Mouse (Mus musculus): Measurements from ENCODE around the gene Medag.

Medag gene

DNA sequence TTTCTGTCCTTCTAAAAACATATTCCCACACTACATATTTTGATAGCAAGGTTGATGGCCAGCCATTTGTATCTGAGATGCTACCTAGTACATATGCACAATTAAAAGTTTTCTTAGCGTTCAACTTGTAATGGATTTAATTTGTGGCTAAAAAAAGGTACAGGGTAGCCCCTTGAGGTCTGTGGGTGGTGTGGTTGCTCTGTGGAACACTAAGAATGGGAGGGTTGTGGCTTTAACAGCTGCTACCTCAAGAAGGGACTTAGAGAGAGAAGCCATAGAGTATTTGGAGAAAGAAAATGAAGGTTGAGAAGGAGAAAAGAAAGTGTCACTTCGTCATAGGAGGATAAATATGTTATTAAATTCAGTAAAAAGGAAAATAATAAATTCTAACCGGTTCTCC, 19.4 kb downstream of the Medag start:
- DNase-seq, result no peak

DNA sequence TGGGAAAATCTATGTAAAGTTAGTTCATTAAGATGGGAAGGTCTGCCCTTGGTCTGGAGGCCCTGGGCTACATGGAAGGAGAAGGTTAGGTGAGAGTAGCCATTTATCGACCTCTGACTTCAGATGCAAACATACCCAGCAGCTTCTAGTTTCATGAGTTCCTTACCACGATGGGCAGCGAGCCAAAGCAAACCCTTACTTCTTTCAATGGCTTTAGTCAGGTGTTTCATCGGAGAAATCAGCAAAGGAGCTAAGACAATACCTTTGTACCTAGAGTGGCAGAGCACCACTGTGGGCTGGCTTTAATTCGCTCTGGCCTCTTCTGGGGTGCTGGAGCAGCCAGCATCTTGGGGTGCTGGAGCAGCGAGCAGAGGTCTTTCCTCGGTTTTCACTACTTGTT, 22.1 kb downstream of the Medag start:
- DNase-seq, result no peak

DNA sequence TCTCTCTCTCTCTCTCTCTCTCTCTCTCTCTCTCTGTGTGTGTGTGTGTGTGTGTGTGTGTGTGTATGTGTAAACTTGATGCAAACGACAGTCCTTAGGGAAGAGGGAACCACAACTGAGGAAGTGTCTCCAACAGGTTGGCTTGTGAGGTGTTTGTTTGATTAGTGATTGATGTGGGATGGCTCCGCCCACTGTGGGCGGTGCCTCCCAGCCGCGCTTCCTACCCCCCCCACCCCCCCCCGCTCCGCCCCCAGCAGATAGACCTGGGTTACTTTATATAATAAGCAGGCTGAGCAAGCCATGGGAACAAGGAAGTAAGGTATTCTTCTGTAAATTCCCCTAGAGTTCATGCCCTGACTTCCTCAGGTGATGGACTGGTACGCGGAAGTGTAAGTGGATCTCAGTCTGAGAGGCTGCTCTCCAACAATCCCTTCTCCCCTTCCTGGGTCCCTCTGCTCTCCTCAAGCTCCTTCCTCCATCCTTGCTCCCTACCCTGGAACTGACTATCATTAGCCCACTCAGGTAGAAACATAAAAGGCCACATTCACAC, 22.7 kb downstream of the Medag start:
- no peak for DNase-seq

DNA sequence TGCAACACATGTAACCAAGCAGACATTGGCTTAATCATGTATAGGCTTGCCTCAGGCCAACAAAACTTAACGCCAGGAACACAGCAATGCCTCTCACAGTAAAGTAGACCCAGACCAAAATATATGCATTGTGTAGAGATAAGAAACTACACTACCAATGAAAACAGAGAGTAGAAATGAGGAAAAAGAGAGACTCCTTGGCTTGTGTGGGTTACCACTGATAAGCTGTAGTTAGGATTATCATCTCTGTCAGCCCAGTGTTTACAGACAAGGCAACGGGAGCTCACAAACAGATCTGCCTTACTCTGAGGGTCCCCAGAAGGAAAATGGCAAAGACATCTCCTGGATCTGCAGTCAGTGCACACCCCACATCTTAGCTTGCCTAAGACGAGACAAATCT, 25.0 kb downstream of the Medag start:
- DNase-seq, result no peak

DNA sequence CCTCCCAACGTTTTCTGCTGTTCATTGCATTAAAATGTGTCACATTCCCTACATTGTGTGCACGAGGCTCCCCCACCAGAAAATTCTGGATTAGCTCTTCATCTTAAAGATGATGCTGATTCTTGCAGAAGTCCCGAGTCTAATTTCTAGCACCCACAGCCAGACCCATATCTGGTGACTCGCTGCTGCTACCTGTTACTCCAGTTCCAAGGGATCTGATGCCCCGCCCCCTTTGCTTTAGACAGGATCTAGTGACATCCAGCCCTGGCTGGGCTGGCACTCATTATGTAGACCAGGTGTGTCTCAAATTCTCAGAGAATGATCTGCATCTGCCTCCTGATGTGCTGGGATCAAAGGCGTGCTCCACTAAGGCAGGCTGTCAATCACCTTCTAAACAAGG, 25.6 kb downstream of the Medag start:
- no peak for DNase-seq

DNA sequence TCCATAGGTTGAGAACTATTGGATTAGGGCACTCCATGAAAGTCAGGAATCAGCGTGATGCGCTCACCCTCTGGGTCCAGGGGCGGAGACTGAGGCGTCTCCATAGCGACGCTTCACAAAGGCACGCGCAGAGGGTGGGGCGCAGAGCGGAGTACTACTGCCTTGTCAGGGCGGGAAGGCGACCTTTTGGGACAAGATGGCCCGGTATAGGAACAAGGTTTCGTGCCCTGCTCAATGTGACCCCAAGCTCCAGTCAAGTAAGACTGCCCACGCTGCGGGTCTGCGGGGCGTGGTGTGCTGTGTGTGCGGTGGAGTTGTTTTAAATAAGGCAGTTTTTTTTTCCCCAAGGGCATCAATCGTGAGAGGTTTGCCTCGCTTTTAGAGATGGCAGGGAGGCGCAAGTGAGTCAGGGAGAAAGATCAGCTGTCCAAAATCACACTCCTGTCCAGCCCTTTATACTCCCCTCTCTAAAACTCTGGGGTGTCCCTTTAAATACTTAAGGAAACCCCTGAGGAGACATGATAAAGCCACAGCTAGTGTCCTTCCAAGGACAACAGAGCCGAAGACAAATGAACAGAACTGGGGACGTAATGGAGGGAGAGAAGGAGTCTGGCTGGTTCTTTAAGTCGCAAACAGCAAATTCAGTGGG, 28.1 kb downstream of the Medag start, which contains the start of gene Tex26:
Gene Tex26, plus strand, starts transcription at position 130 of the 649 bp plus-strand sequence.
- peak; percentile 25 for DNase-seq

DNA sequence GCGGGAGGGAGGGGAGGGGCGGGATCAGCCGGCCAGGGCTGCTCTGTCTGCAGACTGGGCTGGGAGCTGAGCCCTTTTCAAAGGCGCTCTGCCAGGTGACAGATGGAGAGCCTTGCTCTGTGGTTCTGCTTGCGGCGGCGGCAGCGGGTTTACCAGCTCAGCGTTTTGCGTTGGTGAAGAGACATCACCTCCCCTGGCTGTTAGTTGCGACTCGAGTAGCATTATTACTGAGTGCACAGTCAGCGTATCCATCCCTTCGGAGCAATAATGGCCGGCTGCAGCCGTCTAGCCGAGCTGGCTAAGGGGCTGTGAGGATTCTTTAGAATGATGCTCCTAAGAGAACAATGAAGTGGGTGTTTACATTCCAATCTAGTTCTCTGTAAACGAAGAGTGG, 28.6 kb downstream of the Medag start:
- peak in 1 of 2 experiments; percentile 13 for DNase-seq

DNA sequence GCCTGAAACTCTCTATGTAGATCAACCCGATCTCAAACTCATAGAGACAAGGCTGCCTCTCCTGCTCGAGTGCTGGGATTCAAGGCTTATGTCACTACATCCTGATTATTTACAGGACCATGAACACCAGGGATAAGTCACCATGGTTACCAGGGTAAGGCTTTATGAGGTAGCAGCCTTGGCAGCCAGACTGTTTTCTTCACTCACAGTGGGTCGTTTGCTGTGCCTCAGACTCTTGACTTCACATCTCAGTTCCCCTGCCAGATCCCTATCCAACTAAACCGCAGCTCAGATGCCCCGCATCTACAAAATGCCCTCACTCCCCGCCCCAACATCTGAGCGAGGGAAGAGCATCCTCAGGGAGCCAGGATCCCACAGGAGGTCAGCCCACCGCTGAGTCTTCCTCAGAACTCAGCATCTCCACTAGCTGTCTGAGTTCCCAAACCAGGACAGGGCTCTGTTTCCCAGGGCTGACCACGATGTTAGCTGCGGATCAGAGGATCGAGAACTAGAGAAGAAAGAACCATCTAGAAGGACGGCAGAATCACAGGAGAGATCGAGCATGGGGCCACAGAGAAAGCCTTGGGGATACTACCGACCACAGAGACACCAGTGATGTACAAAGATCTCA, 30.2 kb downstream of the Medag start:
- DNase-seq, result no peak

DNA sequence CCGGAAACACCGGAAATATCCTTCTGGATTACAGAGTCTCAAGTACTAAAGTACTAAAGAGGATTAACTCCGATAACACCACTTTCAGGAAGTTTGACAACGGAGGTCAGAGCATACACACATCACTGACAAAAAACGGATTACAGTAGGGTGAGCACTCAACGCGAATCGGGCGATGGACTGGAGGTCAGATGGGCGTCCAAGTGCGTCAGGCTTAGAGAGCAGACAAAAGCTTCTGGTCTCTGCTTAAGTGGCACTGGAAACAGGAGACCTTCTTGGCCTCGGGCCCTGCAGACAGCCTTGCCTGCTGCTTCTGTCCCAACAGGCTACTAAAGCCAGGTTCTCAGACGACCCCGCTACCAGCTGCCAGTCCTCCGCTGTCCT, 30.7 kb downstream of the Medag start:
- DNase-seq, result no peak

DNA sequence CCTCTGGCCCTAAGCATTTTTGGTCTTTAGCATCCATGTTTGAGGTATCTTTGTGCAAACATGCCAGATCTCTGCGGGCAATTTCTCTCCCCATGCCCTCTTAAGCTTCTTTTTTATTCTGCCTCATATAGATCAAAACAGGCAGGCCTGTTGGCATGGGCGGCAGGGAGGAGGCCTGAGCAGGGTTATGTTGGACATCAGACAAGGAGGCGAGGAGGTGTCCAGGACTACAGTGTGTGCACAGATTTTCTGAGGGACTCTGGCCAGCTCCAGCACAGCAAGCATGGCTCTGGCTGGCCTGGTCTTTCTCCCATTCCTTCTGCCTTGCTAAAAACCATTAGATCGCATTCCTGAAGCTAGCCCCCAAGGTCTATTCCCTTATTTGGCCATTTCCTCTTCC, 32.9 kb downstream of the Medag start:
- DNase-seq, result no peak

DNA sequence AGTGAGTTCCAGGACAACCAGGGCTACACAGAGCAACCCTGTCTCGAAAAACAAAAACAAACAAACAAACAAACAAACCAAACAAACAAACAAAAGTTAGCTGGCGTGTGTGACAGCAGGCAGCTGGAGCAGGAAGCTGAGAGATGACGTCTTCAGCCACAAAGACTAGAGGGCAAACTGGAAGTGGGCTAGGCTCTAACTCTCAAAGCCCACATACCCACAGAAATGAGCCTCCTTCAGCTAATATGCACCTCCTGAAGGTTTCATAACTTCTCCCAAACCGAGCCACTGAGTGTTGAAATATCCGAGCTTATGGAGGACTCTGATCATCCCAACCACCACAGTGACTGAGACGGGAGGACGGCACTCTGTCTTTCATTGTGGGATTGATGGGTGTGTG, 34.9 kb downstream of the Medag start:
- DNase-seq, result no peak

DNA sequence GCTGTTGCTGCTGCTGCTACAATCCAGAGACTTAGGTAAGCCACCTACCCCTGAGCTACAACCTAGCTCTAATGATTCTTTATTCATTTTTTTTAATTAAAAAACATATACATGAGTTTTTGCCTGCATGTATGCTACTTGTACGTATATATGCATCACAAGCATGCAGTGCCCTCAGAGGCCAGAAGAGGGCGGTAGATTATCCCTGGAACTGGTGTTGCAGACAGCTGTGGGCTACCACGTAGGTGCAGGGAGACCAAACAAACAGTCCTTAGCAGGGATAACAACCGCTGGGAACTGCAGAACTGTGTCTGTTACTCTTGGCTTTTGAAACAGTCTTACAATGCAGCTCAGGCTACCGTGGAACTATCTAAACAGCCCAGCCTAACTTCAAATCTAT, 36.2 kb downstream of the Medag start:
- peak; percentile 37 to 39 for DNase-seq

DNA sequence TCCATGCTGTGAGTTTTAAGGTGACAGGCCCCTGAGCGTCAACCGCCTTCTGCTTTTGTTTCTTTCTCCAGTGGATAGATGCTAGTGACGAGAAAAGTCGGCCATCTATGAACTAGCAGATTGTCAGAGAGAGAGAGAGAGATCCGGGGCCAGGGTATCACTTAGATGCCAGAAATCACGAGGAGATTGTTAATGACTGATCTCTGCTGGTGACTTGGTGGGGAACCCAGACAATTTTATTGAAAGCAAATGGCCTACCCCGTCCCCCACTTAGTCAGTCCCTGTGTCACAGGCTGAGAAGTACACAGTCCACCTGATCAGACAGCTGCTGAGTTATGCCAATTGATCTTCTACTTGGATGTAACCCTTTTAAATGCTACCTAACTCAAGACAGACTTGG, 37.9 kb downstream of the Medag start:
- DNase-seq, result no peak

DNA sequence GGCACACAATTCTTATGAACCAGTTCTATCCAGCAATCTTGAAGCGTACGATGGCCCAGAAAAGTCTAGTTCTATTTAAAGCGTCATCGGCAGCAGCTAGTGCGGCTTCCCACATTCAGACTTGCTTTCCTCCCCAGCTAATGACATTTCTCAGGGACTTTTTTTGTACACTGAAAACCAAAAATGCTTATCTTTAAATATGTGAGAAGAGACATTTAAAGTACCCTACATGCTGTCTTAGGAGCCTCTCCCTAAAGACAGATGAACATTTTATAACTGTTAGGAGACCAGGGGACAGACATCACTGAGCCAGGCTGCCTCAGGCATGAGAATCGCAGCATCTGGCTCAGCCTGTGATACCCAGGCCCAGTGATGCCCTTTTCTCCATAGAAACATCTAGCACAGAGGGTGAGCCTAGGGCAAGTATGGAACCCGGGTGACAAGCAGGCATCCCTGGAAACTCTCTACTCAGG, 39.7 kb downstream of the Medag start:
- DNase-seq, result no peak

DNA sequence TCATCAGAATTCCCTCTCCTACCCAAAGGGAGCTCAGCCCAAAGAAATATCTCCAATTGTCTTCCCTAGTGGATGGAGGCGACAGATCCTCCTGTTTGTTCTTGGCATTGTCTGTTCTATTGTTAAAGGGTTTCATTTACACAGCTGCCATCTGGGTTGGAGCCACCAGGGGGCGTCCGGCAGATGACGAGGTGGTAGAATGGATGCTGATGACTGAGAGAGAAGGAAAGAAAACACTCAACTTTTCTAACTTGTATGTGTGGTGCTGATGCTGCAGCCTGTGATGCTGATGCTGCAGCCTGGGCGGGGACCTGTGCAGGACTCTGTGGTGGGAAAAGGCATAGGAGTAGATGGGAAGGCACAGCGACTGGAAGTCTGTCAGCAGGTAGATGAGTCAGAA, 42.7 kb downstream of the Medag start:
- peak; percentile 82 to 84 for DNase-seq

DNA sequence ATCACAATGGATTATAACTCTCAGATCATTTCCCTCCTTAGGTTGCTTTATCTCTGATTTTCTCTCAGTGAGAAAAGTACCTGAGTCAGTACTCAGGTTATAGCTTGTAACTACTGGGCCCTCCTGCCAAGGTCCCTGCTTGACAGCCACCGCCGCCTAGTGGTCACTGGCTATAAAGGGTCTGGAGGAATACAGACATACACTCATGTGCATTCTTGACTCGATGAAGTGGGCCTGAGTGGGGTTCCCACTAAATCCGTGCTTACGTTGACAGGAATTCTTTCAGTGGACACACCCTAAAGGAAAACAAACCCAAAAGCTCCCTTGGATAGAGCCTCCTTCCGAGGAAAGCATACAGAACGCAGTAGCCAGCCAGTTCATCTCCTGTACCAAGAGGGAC, 45.0 kb downstream of the Medag start:
- DNase-seq, result no peak

DNA sequence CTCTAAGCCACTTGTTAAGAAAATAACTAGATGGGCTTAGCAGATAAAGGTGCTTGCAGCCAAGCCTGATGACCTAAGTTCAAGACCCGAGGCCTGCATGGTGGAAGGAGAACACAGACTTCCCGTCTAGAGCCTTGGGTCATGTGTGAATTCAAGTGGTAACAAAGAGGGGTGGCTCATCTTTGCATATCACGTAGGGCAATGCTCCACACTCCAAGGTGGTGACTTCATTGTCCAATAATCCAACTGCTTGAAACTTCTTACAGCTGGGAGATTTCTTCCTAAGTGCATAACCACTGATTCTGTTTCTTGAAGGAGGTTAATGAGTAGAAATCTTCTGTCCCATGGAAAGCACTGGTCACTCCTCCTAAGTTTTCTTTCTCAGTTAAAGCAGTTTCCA, 50.5 kb downstream of the Medag start:
- no peak for DNase-seq

DNA sequence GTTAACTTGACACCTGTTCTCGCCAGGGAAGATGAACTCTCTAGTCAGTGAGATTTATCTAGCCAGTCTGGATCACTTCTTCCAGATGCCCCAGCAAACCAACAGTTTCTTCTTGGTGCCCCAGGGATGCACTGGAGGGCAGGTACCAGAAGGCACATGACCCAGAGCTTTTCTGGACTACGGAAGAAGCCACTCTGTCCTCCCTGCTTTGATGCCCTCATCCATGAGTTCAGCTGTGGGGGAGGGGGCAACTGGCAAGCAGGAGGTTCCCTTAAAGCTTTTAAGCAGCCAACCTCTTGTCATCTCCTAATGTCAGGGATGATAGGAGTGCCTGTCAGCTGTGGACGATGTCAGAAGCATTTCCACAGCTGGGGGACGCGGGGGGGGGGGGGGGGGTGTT, 53.8 kb downstream of the Medag start:
- DNase-seq, result no peak

DNA sequence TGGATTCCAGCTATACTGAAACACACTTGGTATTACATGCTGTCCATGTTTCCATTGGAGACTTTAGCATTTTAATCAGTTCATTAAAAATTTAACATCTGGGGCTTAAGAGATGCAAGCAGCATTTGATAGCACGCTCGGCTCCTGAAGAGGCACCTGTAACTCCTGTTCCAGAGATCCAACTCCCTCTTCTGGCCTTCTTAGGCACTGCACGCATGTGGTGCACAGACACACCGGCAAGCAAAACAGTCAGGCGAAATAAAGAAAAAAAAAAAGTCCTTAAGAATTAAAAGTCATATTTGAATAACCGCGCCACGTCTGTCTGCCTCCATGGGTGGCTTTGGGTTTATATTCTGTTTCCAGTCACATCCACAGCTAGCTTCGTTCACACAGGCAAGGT, 62.6 kb downstream of the Medag start:
- no peak for DNase-seq

DNA sequence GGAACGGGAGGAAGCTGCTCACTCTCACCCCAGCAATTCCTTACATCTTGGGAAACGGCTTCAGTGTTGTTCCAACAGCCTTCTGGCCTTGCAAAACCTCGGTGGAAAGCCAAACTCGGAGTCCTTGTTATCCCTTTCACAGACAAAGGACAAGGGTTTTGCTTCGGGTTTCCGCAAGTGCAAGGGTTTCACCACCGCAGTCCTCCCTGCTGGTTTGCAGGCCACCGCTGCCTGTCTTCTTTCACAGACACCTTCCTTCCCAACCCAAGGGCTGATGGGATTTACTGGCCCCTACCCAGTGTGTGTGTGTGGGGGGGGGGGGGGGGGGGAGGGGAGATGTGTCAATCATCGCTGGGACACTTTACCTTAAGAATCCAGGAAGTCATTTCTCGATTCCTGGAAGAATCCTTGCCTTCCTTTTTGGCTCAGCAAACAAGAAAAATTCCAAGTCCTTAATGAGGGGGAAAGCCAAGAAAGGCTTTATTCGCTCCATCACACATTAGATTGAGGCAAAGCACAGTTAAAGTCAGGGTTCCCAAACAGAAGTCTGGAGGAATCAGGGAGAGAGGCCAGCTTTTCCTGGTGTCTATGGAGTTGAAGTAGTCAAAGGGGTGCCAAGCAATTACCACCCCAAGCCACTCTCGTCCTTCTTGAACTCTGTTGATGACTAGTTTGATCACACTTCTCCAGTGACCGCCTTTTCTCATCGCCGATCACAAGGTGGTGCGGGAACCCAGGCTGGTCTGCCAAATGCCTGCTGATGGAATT, 63.3 kb downstream of the Medag start:
- DNase-seq, result no peak
